Mouse (Mus musculus) myocyte (in vitro differentiated cells): ENCODE measurements around the gene Itgax.

Source experiments
- CEBPB ChIP-seq: IDR thresholded peaks from 2 replicates; pipeline ENCODE4 v1.6.1; 2011; ENCODE audit warnings: mild to moderate bottlenecking, moderate library complexity; ENCODE audit not compliant: poor library complexity, insufficient read depth, severe bottlenecking
- E2F4 ChIP-seq: IDR thresholded peaks from one replicate; pipeline ENCODE4 v1.6.1; 2011; ENCODE audit warnings: mild to moderate bottlenecking, control low read depth, moderate library complexity; ENCODE audit not compliant: insufficient read depth
- MAX ChIP-seq: IDR thresholded peaks from one replicate; pipeline ENCODE4 v1.6.1; 2011; ENCODE audit warnings: low read depth, mild to moderate bottlenecking, control low read depth
- MYOD1 ChIP-seq, 3 experiments: IDR thresholded peaks; one replicate each; pipeline ENCODE4 v1.6.1; 2011; ENCODE audit warnings: control low read depth in 2 of 3, low read depth in 2 of 3, mild to moderate bottlenecking in 2 of 3, moderate library complexity in 1 of 3; ENCODE audit not compliant: insufficient read length in 2 of 3, control insufficient read depth in 1 of 3
- MYOG ChIP-seq, 3 experiments: IDR thresholded peaks; one replicate each; pipeline ENCODE4 v1.6.1; 2011; ENCODE audit warnings: control low read depth in 2 of 3, low read depth in 2 of 3, mild to moderate bottlenecking in 2 of 3; ENCODE audit not compliant: insufficient read length in 2 of 3, control insufficient read depth in 1 of 3, insufficient read depth in 1 of 3
- POLR2A ChIP-seq: IDR thresholded peaks from one replicate; pipeline ENCODE4 v1.6.1; 2011; ENCODE audit warnings: low read depth, mild to moderate bottlenecking, control low read depth, moderate library complexity; ENCODE audit not compliant: insufficient read length
- POLR2AphosphoS2 ChIP-seq: IDR thresholded peaks from one replicate; pipeline ENCODE4 v1.6.1; 2011; ENCODE audit warnings: low read depth, control low read depth; ENCODE audit not compliant: insufficient read length
- REST ChIP-seq: IDR thresholded peaks from one replicate; pipeline ENCODE4 v1.6.1; 2011; ENCODE audit warnings: mild to moderate bottlenecking, control low read depth, moderate library complexity; ENCODE audit not compliant: insufficient read depth, insufficient read length
- SRF ChIP-seq: IDR thresholded peaks from one replicate; pipeline ENCODE4 v1.6.1; 2011; ENCODE audit warnings: low read depth; ENCODE audit not compliant: control insufficient read depth, insufficient read length
- TCF12 ChIP-seq: IDR thresholded peaks from one replicate; pipeline ENCODE4 v1.6.1; 2011; ENCODE audit warnings: mild to moderate bottlenecking, control low read depth; ENCODE audit not compliant: poor library complexity, insufficient read depth, severe bottlenecking
- TCF3 ChIP-seq: IDR thresholded peaks from one replicate; pipeline ENCODE4 v1.6.1; 2011; ENCODE audit warnings: low read depth, control low read depth; ENCODE audit not compliant: insufficient read length
- USF1 ChIP-seq: IDR thresholded peaks from one replicate; pipeline ENCODE4 v1.6.1; 2011; ENCODE audit warnings: low read depth, mild to moderate bottlenecking, control low read depth, moderate library complexity

DNA sequence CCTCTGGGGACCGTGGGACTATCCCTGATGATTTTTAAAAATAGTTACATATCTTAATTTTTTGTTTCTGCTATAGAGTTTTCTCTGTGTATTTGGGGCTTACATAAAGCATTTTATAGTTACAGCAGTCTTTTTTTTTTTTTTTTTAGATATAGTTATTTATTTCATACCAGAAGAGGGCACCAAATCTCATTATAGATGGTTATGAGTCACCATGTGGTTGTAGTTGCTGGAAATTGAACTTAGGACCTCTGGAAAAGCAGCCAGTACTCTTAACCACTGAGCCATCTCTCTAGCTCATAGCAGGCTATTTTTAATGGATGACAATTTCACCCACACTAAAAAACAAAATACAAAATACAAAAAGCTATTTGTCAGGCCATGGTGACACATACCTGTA lies 31.2 kb upstream of the Itgax start:
- no peak for TF ChIP-seq E2F4
- TF ChIP-seq POLR2AphosphoS2 = no peak
- TF ChIP-seq MYOD1 (IDR thresholded peaks at IDR 0.05; ENCODE audit: control insufficient read depth in 1 of 3, insufficient read length in 2 of 3, low read depth in 2 of 3) = no peak
- no peak for TF ChIP-seq POLR2A
- no peak for TF ChIP-seq TCF12
- TF ChIP-seq CEBPB = no peak
- no peak for TF ChIP-seq MAX
- no peak for TF ChIP-seq REST
- no peak for TF ChIP-seq MYOG (IDR thresholded peaks at IDR 0.05; ENCODE audit: control insufficient read depth in 1 of 3, insufficient read depth in 1 of 3, insufficient read length in 2 of 3, low read depth in 2 of 3)
- TF ChIP-seq USF1 = no peak
- TF ChIP-seq SRF = no peak
- TF ChIP-seq TCF3 = no peak
